Mouse (Mus musculus) midbrain, embryonic 14.5 days (tissue): ENCODE measurements at regions not wholly inside any gene's neighbourhood (a gene's known extent, or its start where the extent isn't known, plus 50 kb on each side); places are given as distances from the start of the nearest gene placed in this dataset.

Experiments
- ATAC-seq: fragments of 200-750 bp; cut with Nextera tagmentation; 2 replicates; pipeline ENCODE4 v1.8.0; 2017; ENCODE audit warnings: moderate number of reproducible peaks, moderate library complexity; ENCODE audit not compliant: low FRiP score, low TSS enrichment
- DNase-seq: peaks from one replicate; pipeline ENCODE4 v3.0.0-alpha.2; 2015
- H3K27ac ChIP-seq: fragments of 300-500 bp; sonication (generic); replicated peaks from 2 replicates; pipeline ENCODE4 v1.5.1; 2014; ENCODE audit warnings: mild to moderate bottlenecking, low read depth, low read length, moderate library complexity
- H3K27me3 ChIP-seq: fragments of 300-500 bp; sonication (generic); 2 replicates; pipeline ENCODE4 v1.6.1; 2014; ENCODE audit warnings: low read length, control low read depth, mixed read lengths; ENCODE audit not compliant: control insufficient read depth, insufficient read depth
- H3K36me3 ChIP-seq: fragments of 300-500 bp; sonication (generic); 2 replicates; pipeline ENCODE4 v1.6.1; 2014; ENCODE audit warnings: low read length, control low read depth; ENCODE audit not compliant: control insufficient read depth, insufficient read depth
- H3K4me1 ChIP-seq: fragments of 300-500 bp; sonication (generic); 2 replicates; pipeline ENCODE4 v1.6.1; 2014; ENCODE audit warnings: mild to moderate bottlenecking, antibody characterized with exemption, low read length, control low read depth; ENCODE audit not compliant: control insufficient read depth, insufficient read depth
- H3K4me2 ChIP-seq: fragments of 300-500 bp; sonication (generic); 2 replicates; pipeline ENCODE4 v1.6.1; 2014; ENCODE audit warnings: mild to moderate bottlenecking, low read length, moderate library complexity
- H3K4me3 ChIP-seq: fragments of 300-500 bp; sonication (generic); replicated peaks from 2 replicates; pipeline ENCODE4 v1.5.1; 2014; ENCODE audit warnings: low read depth, low read length
- H3K9ac ChIP-seq: fragments of 300-500 bp; sonication (generic); replicated peaks from 2 replicates; pipeline ENCODE4 v1.6.1; 2014; ENCODE audit warnings: mild to moderate bottlenecking, low read length, moderate library complexity
- H3K9me3 ChIP-seq: fragments of 300-500 bp; sonication (generic); 2 replicates; pipeline ENCODE4 v1.6.1; 2016; ENCODE audit warnings: low read length, control low read depth, mixed read lengths; ENCODE audit not compliant: control insufficient read depth
- WGBS: fragments of 180-500 bp; shearing (Covaris S2); extraction: QIAGEN DNeasy Blood & Tissue Kit; methylation state at CpG from one replicate; pipeline ENCODE4 v1.1.7; 2014; 5-methylcytosine and 5-hydroxymethylcytosine counted together

DNA sequence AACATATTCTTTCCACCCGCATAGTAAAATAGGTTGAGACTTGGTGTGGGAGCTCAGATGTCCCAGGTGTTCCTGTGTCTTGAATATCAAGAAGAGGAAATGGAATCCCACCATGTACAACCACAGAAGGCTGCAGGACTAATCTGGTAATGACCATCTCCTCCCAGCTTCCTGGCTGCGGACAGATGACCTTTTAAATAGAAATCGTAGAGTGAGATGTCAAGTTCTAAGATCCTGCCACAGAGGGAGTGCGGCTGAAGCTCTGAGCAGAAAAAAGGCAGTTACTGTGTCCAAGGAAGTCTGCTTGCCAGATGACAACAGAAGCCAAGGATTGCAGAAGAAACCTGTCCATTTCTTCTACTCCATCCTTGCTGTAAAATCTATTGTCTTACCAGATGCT is 629.0 kb upstream of the Tmem132c start:
- H3K27ac ChIP-seq: no peak overlapping the region
- H3K27me3 ChIP-seq: no peaks in the 10 kb centered on the region
- no peak overlapping the region for H3K4me3 ChIP-seq
- H3K36me3 ChIP-seq: no peaks in the 10 kb centered on the region
- no peaks in the 10 kb centered on the region for H3K4me1 ChIP-seq
- 86% methylated on average over 4 of the region's 4 CpGs for WGBS
- ATAC-seq (no peak), DNase-seq (no peak)
- no peaks in the 10 kb centered on the region for H3K9me3 ChIP-seq
- no peak overlapping the region for H3K9ac ChIP-seq
- H3K4me2 ChIP-seq: no peak overlapping the region

DNA sequence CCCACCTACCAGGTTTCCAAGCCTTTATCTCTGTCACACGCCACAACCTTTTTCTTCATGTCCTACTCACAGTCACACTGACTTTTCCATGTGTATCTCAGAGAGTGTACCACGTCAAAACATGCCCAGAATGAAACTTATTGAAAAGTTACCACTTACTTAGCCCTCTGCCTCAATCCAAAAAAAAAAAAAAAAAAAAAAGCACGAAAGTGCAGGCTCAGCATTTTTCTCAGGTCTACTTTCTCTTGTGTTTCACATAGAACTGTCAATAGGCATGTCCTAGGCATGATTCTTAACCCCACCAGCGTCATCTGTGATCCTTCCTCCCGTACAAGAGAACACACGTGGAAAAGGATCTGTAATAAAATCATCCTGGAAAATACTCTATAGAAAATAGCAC is 619.1 kb upstream of the Tmem132c start:
- WGBS: 83% methylated on average over 6 of the region's 6 CpGs
- H3K9ac ChIP-seq: no peak overlapping the region
- H3K27ac ChIP-seq: no peak overlapping the region
- no peaks in the 10 kb centered on the region for H3K27me3 ChIP-seq
- no peaks in the 10 kb centered on the region for H3K9me3 ChIP-seq
- H3K4me2 ChIP-seq: no peak overlapping the region
- no peaks in the 10 kb centered on the region for H3K4me1 ChIP-seq
- H3K36me3 ChIP-seq: no peaks in the 10 kb centered on the region
- no peak overlapping the region for H3K4me3 ChIP-seq
- ATAC-seq: no peak
- DNase-seq: no peak

DNA sequence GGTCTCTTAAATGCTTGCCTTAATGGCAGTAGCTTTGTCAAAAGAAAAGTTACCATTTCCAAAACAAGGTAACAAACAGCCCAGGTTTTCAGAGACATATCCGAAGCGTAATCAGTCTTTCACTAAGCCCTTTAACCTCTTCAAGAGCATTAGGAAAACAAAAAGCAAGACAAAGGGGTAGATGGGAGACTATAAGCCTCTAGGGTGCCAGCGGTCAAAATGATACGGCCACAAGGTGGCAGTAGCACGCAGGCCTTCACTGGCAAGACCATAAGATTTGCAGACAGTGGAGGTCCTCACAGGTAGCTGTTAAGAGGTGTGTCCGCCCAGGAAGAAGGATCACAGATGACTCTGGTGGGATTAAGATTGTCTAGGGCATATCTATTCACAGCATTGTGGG is 618.4 kb upstream of the Tmem132c start:
- DNase-seq (peak; percentile 79), ATAC-seq (no peak)
- no peaks in the 10 kb centered on the region for H3K4me1 ChIP-seq
- H3K9me3 ChIP-seq: no peaks in the 10 kb centered on the region
- H3K27me3 ChIP-seq: no peaks in the 10 kb centered on the region
- no peak overlapping the region for H3K27ac ChIP-seq
- H3K36me3 ChIP-seq: no peaks in the 10 kb centered on the region
- H3K9ac ChIP-seq: no peak overlapping the region
- H3K4me2 ChIP-seq: no peak overlapping the region
- H3K4me3 ChIP-seq: no peak overlapping the region
- WGBS: 12% methylated on average over 6 of the region's 6 CpGs

DNA sequence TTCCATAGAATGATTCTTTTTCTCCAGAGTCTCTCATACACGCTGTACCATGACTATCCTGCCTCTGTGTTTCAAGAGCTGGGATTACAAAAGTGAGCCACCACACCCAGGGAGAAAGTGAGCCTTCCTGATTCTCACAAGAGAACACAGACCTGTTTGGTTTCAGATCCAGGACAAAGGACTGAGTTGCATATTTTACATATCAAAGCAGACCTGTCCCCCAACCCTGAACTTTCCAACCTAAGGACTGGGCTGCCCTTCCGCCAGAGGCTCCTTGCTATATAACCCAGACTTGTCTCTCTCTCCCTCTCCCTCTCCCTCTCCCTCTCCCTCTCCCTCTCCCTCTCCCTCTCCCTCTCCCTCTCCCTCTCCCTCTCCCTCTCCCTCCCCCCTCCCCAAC is 611.8 kb upstream of the Tmem132c start:
- Histone ChIP-seq H3K9me3 (no peaks in the 10 kb centered on the region), H3K4me3 (no peak overlapping the region), H3K9ac (no peak overlapping the region), H3K4me2 (no peak overlapping the region), H3K27ac (no peak overlapping the region), H3K4me1 (no peaks in the 10 kb centered on the region), H3K27me3 (no peaks in the 10 kb centered on the region), H3K36me3 (no peaks in the 10 kb centered on the region)
- WGBS: 23% methylated on average over 2 of the region's 2 CpGs
- no peak for ATAC-seq
- no peak for DNase-seq

DNA sequence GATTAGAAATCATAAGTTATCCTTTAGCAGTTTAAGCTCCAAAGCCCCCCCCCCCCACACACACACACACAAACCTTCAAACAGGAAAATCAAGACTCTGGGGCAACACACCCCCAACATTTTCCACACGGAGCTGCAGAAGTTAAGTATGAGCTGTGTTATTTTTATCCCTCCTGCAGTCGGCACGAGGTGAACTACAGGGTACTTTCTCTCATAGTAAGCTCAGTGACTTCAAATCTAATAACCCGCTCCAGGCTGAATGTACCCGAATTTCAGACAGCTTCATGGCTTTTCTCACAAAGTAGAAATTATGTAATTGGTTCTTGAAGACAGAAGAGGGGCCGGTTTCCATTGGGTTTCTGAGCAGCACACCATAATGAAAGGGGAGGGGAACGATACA is 591.2 kb upstream of the Tmem132c start:
- Histone ChIP-seq H3K36me3 (no peaks in the 10 kb centered on the region), H3K4me3 (no peak overlapping the region), H3K4me1 (no peaks in the 10 kb centered on the region), H3K27me3 (no peaks in the 10 kb centered on the region), H3K27ac (no peak overlapping the region), H3K9me3 (no peaks in the 10 kb centered on the region), H3K4me2 (no peak overlapping the region), H3K9ac (no peak overlapping the region)
- 86% methylated on average over 7 of the region's 7 CpGs for WGBS
- ATAC-seq (no peak), DNase-seq (no peak)

DNA sequence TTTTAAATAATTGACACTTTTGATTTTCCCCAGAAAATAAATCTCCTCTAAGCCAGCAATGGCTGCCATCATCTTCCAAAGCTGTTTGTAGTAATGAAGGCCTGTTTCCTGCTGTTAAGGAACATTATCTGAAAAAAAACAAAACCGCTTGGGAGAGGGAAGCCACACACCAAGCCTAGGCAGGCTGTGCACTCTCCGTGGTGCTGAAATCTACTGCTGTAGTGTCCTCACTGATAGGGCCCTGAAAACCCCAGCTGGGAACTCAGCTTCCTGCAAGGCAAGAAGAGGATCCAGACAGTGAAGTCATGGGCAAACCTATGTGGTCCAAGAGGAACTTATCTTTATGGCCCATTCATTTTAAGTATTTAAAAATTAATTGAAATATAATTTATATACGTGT is 590.2 kb upstream of the Tmem132c start:
- DNase-seq: peak; percentile 57
- Histone ChIP-seq H3K4me3 (no peak overlapping the region), H3K27me3 (no peaks in the 10 kb centered on the region), H3K9ac (no peak overlapping the region), H3K9me3 (no peaks in the 10 kb centered on the region), H3K36me3 (no peaks in the 10 kb centered on the region), H3K4me2 (no peak overlapping the region), H3K4me1 (no peaks in the 10 kb centered on the region), H3K27ac (no peak overlapping the region)
- WGBS: 17% methylated on average over 3 of the region's 3 CpGs
- ATAC-seq: no peak

DNA sequence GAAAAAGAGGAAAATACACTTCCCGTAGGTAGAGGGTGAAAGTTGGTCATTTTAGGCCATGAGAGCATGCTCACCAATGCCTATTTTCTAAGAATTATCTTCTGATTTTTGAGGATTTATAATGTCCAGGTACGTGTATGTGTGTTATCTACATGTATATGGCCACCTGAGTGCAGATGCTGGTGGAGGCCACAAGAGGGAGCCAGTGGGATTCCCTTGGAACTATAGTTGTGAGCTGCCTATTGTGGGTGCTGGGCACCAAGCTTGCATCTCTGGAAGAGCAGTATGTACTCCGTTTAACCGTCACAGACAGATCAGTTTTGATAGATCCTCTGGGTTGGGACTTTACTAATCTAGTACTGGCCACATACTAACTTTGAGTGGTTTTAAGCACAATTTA is 579.0 kb upstream of the Tmem132c start:
- Histone ChIP-seq H3K4me1 (no peaks in the 10 kb centered on the region), H3K27me3 (no peaks in the 10 kb centered on the region), H3K27ac (no peak overlapping the region), H3K4me3 (no peak overlapping the region), H3K9ac (no peak overlapping the region), H3K4me2 (no peak overlapping the region), H3K36me3 (no peaks in the 10 kb centered on the region), H3K9me3 (no peaks in the 10 kb centered on the region)
- ATAC-seq: no peak
- no peak for DNase-seq
- 91% methylated on average over 4 of the region's 4 CpGs for WGBS

DNA sequence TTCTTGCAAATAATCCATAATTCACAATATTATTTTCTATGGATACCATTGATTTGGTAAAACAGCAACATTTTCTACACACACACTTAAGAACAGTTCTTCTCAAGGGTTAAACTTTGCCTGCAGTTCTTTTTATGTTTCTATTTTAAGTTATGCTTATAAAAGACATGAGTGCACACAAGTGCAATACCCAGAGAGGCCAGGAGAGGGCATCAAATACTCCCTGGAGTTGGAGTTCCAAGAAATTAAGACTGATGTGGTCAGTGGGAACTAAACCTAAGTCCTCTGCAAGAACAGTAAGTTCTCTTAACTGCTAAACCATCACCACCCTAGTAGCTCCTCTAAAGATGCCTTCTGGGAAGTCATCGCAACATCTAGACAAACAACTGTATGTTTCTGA is 570.5 kb upstream of the Tmem132c start:
- H3K27me3 ChIP-seq: no peaks in the 10 kb centered on the region
- H3K4me1 ChIP-seq: no peaks in the 10 kb centered on the region
- 62% methylated on average over 1 of the region's 1 CpGs for WGBS
- no peaks in the 10 kb centered on the region for H3K9me3 ChIP-seq
- H3K27ac ChIP-seq: no peak overlapping the region
- H3K4me2 ChIP-seq: no peak overlapping the region
- no peaks in the 10 kb centered on the region for H3K36me3 ChIP-seq
- ATAC-seq: no peak
- peak; percentile 68 for DNase-seq
- no peak overlapping the region for H3K4me3 ChIP-seq
- no peak overlapping the region for H3K9ac ChIP-seq

DNA sequence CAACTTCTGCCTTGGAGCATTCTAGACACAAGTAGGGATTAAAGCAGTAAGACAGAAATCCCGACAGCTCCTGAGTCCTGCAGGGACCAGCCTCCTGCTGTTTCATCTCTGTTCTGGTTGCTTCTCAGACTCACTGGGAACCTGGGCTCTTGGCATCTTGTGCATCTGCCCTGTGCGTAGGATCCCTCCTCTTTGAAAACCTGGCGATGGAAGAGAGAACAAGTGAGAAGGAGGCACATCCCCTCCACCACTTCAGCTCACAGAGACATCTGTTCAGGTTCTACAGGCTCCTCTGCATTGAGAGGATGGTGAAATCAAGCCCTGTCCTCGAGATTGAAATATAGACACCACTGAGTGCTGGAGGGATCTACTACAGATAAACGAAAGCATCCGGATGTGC is 561.3 kb upstream of the Tmem132c start:
- Histone ChIP-seq H3K27me3 (no peaks in the 10 kb centered on the region), H3K27ac (no peak overlapping the region)

More for the DNA sequence above, 561.3 kb upstream of the Tmem132c start:
- Histone ChIP-seq H3K4me3 (no peak overlapping the region), H3K4me1 (no peaks in the 10 kb centered on the region), H3K9me3 (no peaks in the 10 kb centered on the region), H3K9ac (no peak overlapping the region), H3K4me2 (no peak overlapping the region), H3K36me3 (no peaks in the 10 kb centered on the region)
- DNase-seq (no peak), ATAC-seq (no peak)
- WGBS: 75% methylated on average over 6 of the region's 6 CpGs
